Mouse (Mus musculus) myocyte (in vitro differentiated cells): ENCODE data around the gene Fam47e. TPM values are rescaled to one million over a fixed set of nuclear protein-coding genes. Genes with fewer than 3 reads are reported as not detected.
"Not testable (repeated sequence)": the region's sequence is repeated elsewhere in the genome, so short reads cannot be mapped to it uniquely, and the experiment has no call there.

Experiments
- H3K27me3 ChIP-seq: one replicate; pipeline ENCODE4 v1.6.1; 2011; ENCODE audit not compliant: control insufficient read depth, insufficient read depth, insufficient read length
- H3K36me3 ChIP-seq: one replicate; pipeline ENCODE4 v1.6.1; 2011; ENCODE audit not compliant: control insufficient read depth, insufficient read depth
- H3K4me2 ChIP-seq: one replicate; pipeline ENCODE4 v1.6.1; 2011; ENCODE audit warnings: low read depth, control low read depth
- H3K4me3 ChIP-seq: one replicate; pipeline ENCODE4 v1.5.1; 2011; ENCODE audit warnings: mild to moderate bottlenecking, control low read depth, moderate library complexity
- H3K79me2 ChIP-seq: one replicate; pipeline ENCODE4 v1.6.1; 2011; ENCODE audit not compliant: control insufficient read depth, insufficient read depth
- H3ac ChIP-seq: one replicate; pipeline ENCODE4 v1.6.1; 2011; ENCODE audit not compliant: control insufficient read depth, insufficient read length
- CEBPB ChIP-seq: IDR thresholded peaks from 2 replicates; pipeline ENCODE4 v1.6.1; 2011; ENCODE audit warnings: mild to moderate bottlenecking, moderate library complexity; ENCODE audit not compliant: poor library complexity, insufficient read depth, severe bottlenecking
- E2F4 ChIP-seq: IDR thresholded peaks from one replicate; pipeline ENCODE4 v1.6.1; 2011; ENCODE audit warnings: mild to moderate bottlenecking, control low read depth, moderate library complexity; ENCODE audit not compliant: insufficient read depth
- MAX ChIP-seq: IDR thresholded peaks from one replicate; pipeline ENCODE4 v1.6.1; 2011; ENCODE audit warnings: low read depth, mild to moderate bottlenecking, control low read depth
- MYOD1 ChIP-seq, 3 experiments: IDR thresholded peaks; one replicate each; pipeline ENCODE4 v1.6.1; 2011; ENCODE audit warnings: control low read depth in 2 of 3, low read depth in 2 of 3, mild to moderate bottlenecking in 2 of 3, moderate library complexity in 1 of 3; ENCODE audit not compliant: insufficient read length in 2 of 3, control insufficient read depth in 1 of 3
- MYOG ChIP-seq, 3 experiments: IDR thresholded peaks; one replicate each; pipeline ENCODE4 v1.6.1; 2011; ENCODE audit warnings: control low read depth in 2 of 3, low read depth in 2 of 3, mild to moderate bottlenecking in 2 of 3; ENCODE audit not compliant: insufficient read length in 2 of 3, control insufficient read depth in 1 of 3, insufficient read depth in 1 of 3
- POLR2A ChIP-seq: IDR thresholded peaks from one replicate; pipeline ENCODE4 v1.6.1; 2011; ENCODE audit warnings: low read depth, mild to moderate bottlenecking, control low read depth, moderate library complexity; ENCODE audit not compliant: insufficient read length
- POLR2AphosphoS2 ChIP-seq: IDR thresholded peaks from one replicate; pipeline ENCODE4 v1.6.1; 2011; ENCODE audit warnings: low read depth, control low read depth; ENCODE audit not compliant: insufficient read length
- REST ChIP-seq: IDR thresholded peaks from one replicate; pipeline ENCODE4 v1.6.1; 2011; ENCODE audit warnings: mild to moderate bottlenecking, control low read depth, moderate library complexity; ENCODE audit not compliant: insufficient read depth, insufficient read length
- SRF ChIP-seq: IDR thresholded peaks from one replicate; pipeline ENCODE4 v1.6.1; 2011; ENCODE audit warnings: low read depth; ENCODE audit not compliant: control insufficient read depth, insufficient read length
- TCF12 ChIP-seq: IDR thresholded peaks from one replicate; pipeline ENCODE4 v1.6.1; 2011; ENCODE audit warnings: mild to moderate bottlenecking, control low read depth; ENCODE audit not compliant: poor library complexity, insufficient read depth, severe bottlenecking
- TCF3 ChIP-seq: IDR thresholded peaks from one replicate; pipeline ENCODE4 v1.6.1; 2011; ENCODE audit warnings: low read depth, control low read depth; ENCODE audit not compliant: insufficient read length
- USF1 ChIP-seq: IDR thresholded peaks from one replicate; pipeline ENCODE4 v1.6.1; 2011; ENCODE audit warnings: low read depth, mild to moderate bottlenecking, control low read depth, moderate library complexity
- polyA plus RNA-seq: library from polyadenylated mRNA; unstranded; fragments of >200 nt; fragmentation: generic; extraction: Trizol; gene quantifications from one replicate; pipeline ENCODE4 v1.2.1, GENCODE M21; 2012; ENCODE audit warnings: missing spikeins

Gene Fam47e
- polyA plus RNA-seq, 1 experiment = not detected

- Histone ChIP-seq H3K4me3 (no peak overlapping the region), H3K79me2 (no peaks in the 10 kb centered on the region), H3K4me2 (no peak overlapping the region), H3K36me3 (no peaks in the 10 kb centered on the region), H3K27me3 (no peaks in the 10 kb centered on the region), H3ac (no peak overlapping the region)
- no peak for TF ChIP-seq SRF
- no peak for TF ChIP-seq REST
- no peak for TF ChIP-seq POLR2AphosphoS2
- TF ChIP-seq USF1 = no peak
- TF ChIP-seq MYOD1 (IDR thresholded peaks at IDR 0.05; ENCODE audit: control insufficient read depth in 1 of 3, insufficient read length in 2 of 3, low read depth in 2 of 3) = no peak
Observed at GRCm38 (mm10) chr5:92511256-92511655, 43.6 kb upstream of the Fam47e start.

GRCm38 (mm10) chr5:92512066-92512465 lies 42.8 kb upstream of the Fam47e start:
- no peak overlapping the region for H3K4me3 ChIP-seq
- no peak overlapping the region for H3K4me2 ChIP-seq
- no peaks in the 10 kb centered on the region for H3K79me2 ChIP-seq
- no peaks in the 10 kb centered on the region for H3K36me3 ChIP-seq
- H3ac ChIP-seq = no peak overlapping the region
- H3K27me3 ChIP-seq = no peaks in the 10 kb centered on the region
- TF ChIP-seq MAX (no peak), POLR2A (no peak), SRF (no peak), E2F4 (no peak), USF1 (no peak), CEBPB (no peak), MYOG (IDR thresholded peaks at IDR 0.05; ENCODE audit: control insufficient read depth in 1 of 3, insufficient read depth in 1 of 3, insufficient read length in 2 of 3, low read depth in 2 of 3) (no peak), TCF3 (no peak), MYOD1 (IDR thresholded peaks at IDR 0.05; ENCODE audit: control insufficient read depth in 1 of 3, insufficient read length in 2 of 3, low read depth in 2 of 3) (no peak), TCF12 (no peak), POLR2AphosphoS2 (no peak), REST (no peak)

- not testable (repeated sequence) for H3ac ChIP-seq, H3K4me3 ChIP-seq, H3K4me2 ChIP-seq, H3K36me3 ChIP-seq, H3K79me2 ChIP-seq, H3K27me3 ChIP-seq
Observed at GRCm38 (mm10) chr5:92521131-92521530, 33.7 kb upstream of the Fam47e start.

GRCm38 (mm10) chr5:92524821-92525258 lies 30.0 kb upstream of the Fam47e start:
- Histone ChIP-seq H3K4me2 (no peak overlapping the region), H3K4me3 (no peak overlapping the region), H3K27me3 (peaks cover 3% of the 10 kb centered on the region), H3K36me3 (no peaks in the 10 kb centered on the region), H3ac (no peak overlapping the region), H3K79me2 (no peaks in the 10 kb centered on the region)
- TF ChIP-seq POLR2AphosphoS2 = no peak
- TF ChIP-seq TCF3 = no peak
- TF ChIP-seq E2F4 = no peak
- no peak for TF ChIP-seq USF1
- TF ChIP-seq POLR2A = no peak
- no peak for TF ChIP-seq MYOG (IDR thresholded peaks at IDR 0.05; ENCODE audit: control insufficient read depth in 1 of 3, insufficient read depth in 1 of 3, insufficient read length in 2 of 3, low read depth in 2 of 3)
- TF ChIP-seq REST = no peak
- TF ChIP-seq MYOD1 (IDR thresholded peaks at IDR 0.05; ENCODE audit: control insufficient read depth in 1 of 3, insufficient read length in 2 of 3, low read depth in 2 of 3) = no peak
- TF ChIP-seq MAX = no peak
- no peak for TF ChIP-seq SRF
- TF ChIP-seq TCF12 = no peak
- TF ChIP-seq CEBPB = no peak

- no peak overlapping the region for H3ac ChIP-seq
- no peak overlapping the region for H3K4me2 ChIP-seq
- no peak overlapping the region for H3K4me3 ChIP-seq
- no peaks in the 10 kb centered on the region for H3K79me2 ChIP-seq
- TF ChIP-seq POLR2AphosphoS2 (no peak), USF1 (no peak), POLR2A (no peak), MAX (no peak), CEBPB (no peak), TCF12 (no peak), REST (no peak), MYOG (IDR thresholded peaks at IDR 0.05; ENCODE audit: control insufficient read depth in 1 of 3, insufficient read depth in 1 of 3, insufficient read length in 2 of 3, low read depth in 2 of 3) (no peak), MYOD1 (IDR thresholded peaks at IDR 0.05; ENCODE audit: control insufficient read depth in 1 of 3, insufficient read length in 2 of 3, low read depth in 2 of 3) (no peak), E2F4 (no peak), TCF3 (no peak), SRF (no peak)
- no peaks in the 10 kb centered on the region for H3K36me3 ChIP-seq
- peaks cover 3% of the 10 kb centered on the region for H3K27me3 ChIP-seq
Observed at GRCm38 (mm10) chr5:92539698-92540097, 15.2 kb upstream of the Fam47e start.
